Mouse (Mus musculus) WW6 (cell line): ENCODE results near the gene Nmu.

Source experiments
- DNase-seq: peaks from one replicate; pipeline ENCODE4 v3.0.0-alpha.2; 2013; ENCODE audit warnings: low read depth, low spot score

Gene Nmu

GRCm38 (mm10) chr5:76321249-76322196, 42.1 kb downstream of the Nmu start:
- peak; percentile 73 for DNase-seq

- DNase-seq: no peak
Observed at GRCm38 (mm10) chr5:76308206-76308605, 55.4 kb downstream of the Nmu start.

DNA sequence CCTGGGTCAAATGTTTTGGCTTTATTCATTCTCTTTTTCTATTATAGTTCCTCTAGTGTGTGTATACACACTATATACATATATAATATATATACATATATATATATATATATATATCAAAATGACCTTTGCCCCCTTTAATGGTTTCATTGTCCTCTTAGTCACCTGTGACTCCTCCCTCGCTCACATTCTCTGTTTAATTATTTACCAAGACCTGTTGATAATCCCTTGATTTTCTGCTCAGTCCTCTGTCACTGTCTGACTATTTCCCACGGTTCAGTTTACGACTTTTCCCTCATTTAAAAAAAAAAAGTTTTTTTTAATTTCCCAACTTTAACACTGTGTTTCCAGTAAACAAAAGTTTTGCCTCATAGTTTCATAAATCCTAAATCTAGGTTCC, 57.3 kb downstream of the Nmu start:
- no peak for DNase-seq

DNA sequence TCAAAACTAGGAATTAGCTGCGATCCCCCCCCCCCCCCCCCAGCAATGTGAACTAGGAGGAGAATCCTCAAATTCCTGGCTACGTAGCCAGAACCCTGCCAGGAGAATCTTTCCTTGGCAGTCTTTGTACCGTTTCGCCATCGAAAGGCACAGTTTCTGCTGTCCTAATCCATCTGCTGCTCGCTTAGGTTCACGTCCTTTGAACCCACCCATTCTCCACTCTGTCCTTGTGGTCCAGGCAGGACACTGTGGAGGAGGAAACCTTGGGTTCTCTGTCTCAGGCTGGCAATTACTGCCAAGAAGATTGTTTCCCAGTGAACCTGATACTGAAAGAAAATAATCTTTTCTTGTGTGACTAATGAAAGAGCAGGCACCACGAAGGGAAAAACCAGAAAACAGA, 58.0 kb downstream of the Nmu start:
- no peak for DNase-seq

- peak; percentile 74 for DNase-seq
Observed at GRCm38 (mm10) chr5:76304452-76305341, 58.9 kb downstream of the Nmu start, which contains the start of gene Clock. TSS of gene Clock (minus strand) at chr5:76304792.

GRCm38 (mm10) chr5:76303745-76304451, 59.7 kb downstream of the Nmu start:
- DNase-seq: peak; percentile 42

DNA sequence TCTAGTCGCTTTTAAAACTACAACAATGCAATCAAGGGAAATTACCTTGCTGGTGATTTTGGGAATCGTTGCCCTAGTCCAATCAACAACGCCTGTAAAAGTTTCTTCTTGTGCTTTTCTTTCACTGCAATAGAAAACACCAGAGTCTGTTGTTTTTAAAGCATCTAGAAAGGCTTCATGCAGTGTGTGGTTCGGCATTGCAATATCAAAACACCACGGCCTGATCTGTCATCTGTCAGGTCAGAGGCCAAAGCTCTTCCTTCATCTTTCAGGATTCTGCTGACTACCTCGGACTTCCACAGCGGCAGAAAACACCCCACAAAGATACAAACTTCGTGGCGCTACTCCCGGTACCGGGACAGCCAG, 60.2 kb downstream of the Nmu start:
- no peak for DNase-seq

- DNase-seq: no peak
Observed at GRCm38 (mm10) chr5:76302009-76302408, 61.6 kb downstream of the Nmu start.

GRCm38 (mm10) chr5:76289234-76289691, 74.3 kb downstream of the Nmu start:
- DNase-seq: no peak

DNA sequence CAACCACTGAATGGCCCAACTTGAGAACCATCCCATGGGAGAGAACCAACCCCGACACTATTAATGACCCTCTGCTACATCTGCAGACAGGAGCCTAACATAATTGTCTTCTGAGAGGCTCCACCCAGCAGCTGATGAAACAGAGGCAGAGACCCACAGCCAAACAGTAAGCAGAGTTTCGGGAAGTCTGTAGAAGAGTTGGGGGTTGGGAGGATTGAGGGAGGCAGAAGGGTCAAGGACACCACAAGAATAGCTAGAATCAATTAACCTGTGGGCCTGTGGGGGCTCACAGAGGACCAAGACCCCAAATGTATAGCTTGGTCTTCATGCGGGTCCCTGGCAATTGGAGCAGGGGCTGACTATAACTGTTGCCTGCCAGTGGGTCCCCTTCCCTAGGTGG, 75.3 kb downstream of the Nmu start:
- DNase-seq: no peak

DNA sequence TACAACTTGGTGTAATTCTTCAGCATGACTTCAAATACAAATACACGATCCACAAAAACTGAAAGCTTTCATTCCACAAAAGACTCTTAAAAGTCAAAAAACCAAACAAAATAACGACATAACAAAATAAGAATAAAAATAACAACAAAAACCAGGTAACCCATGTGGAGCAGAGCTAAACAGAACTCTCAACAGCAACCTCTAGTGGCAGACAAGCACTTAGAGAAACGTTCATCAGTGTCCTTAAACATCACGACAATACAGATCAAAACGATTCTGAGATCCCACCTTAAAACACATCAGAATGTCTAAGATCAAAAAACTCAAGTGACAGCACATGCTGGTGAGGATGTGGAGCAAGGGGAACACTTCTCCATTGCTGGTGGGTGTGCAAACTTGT, 76.5 kb downstream of the Nmu start:
- DNase-seq: no peak

DNA sequence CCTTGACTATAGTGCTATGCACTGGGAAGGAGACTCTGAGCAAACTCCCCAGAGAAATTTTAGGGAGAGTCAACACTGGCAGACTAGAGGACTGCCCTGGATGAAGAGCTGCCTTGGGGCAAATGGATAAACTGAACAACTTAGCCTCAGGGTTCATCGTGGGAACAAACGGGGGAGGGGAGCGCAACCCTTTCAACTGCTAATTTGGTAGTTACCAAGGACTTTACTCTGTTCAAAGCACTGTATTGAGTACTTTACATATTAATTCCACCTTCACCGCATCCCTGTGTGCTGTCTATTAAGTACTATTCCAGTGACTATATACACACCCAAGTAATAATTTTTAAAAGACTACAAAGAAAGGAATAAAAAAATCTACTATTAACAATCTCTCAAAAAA, 77.9 kb downstream of the Nmu start:
- peak; percentile 55 for DNase-seq

DNA sequence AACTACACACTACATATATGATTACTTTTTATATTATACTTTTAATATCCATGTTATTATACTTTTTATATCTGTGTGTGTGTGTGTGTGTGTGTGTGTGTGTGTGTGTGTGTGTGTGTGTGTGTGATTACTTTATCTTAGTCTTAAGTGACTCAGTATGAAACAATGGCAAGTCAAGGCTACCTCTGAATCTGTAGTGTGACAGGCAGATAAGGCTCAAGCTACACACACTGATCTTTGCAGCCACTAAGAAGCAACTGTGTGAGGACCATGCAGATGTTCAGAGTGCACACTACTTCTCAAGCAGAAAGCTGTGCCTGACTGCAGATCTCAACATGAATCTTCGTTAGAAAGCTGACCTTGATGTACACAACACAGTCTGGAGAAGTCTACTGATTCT, 79.7 kb downstream of the Nmu start:
- no peak for DNase-seq
